Mouse (Mus musculus): ENCODE results near the gene Sardh. TPM values are rescaled to one million over a fixed set of nuclear protein-coding genes. Genes with fewer than 3 reads are reported as not detected.

Sardh gene
- total RNA-seq, 2 experiments from 2014 or later = 0.60 TPM; not detected in 1

- ATAC-seq (replicated peaks; ENCODE audit: low FRiP score, poor library complexity, severe bottlenecking) = no peak
Observed at GRCm38 (mm10) chr2:27179101-27179500, 69.0 kb downstream of the Sardh start.

- ATAC-seq (replicated peaks; ENCODE audit: low FRiP score, poor library complexity, severe bottlenecking) = no peak
Observed at GRCm38 (mm10) chr2:27175696-27176267, 72.4 kb downstream of the Sardh start.

- ATAC-seq (replicated peaks; ENCODE audit: low FRiP score, poor library complexity, severe bottlenecking) = no peak
Observed at GRCm38 (mm10) chr2:27174242-27174641, 73.9 kb downstream of the Sardh start.

GRCm38 (mm10) chr2:27166999-27167398 lies 81.1 kb downstream of the Sardh start:
- no peak for ATAC-seq (replicated peaks; ENCODE audit: low FRiP score, poor library complexity, severe bottlenecking)

- ATAC-seq (replicated peaks; ENCODE audit: low FRiP score, poor library complexity, severe bottlenecking) = no peak
Observed at GRCm38 (mm10) chr2:27166074-27166473, 82.1 kb downstream of the Sardh start.

- ATAC-seq (replicated peaks; ENCODE audit: low FRiP score, poor library complexity, severe bottlenecking) = no peak
Observed at GRCm38 (mm10) chr2:27164796-27165590, 83.1 kb downstream of the Sardh start, which contains the start of gene Dbh. Gene Dbh, plus strand, starts transcription at chr2:27165233.

- ATAC-seq (replicated peaks; ENCODE audit: low FRiP score, poor library complexity, severe bottlenecking) = no peak
Observed at GRCm38 (mm10) chr2:27163851-27164250, 84.3 kb downstream of the Sardh start.

GRCm38 (mm10) chr2:27162656-27163055 lies 85.5 kb downstream of the Sardh start:
- no peak for ATAC-seq (replicated peaks; ENCODE audit: low FRiP score, poor library complexity, severe bottlenecking)

- ATAC-seq (replicated peaks; ENCODE audit: low FRiP score, poor library complexity, severe bottlenecking) = no peak
Observed at GRCm38 (mm10) chr2:27161526-27161925, 86.6 kb downstream of the Sardh start.

- ATAC-seq (replicated peaks; ENCODE audit: low FRiP score, poor library complexity, severe bottlenecking) = no peak
Observed at GRCm38 (mm10) chr2:27156596-27156995, 91.5 kb downstream of the Sardh start.

GRCm38 (mm10) chr2:27154466-27155185 lies 93.5 kb downstream of the Sardh start:
- no peak for ATAC-seq (replicated peaks; ENCODE audit: low FRiP score, poor library complexity, severe bottlenecking)

- ATAC-seq (replicated peaks; ENCODE audit: low FRiP score, poor library complexity, severe bottlenecking) = no peak
Observed at GRCm38 (mm10) chr2:27149457-27149856, 98.7 kb downstream of the Sardh start.

GRCm38 (mm10) chr2:27146840-27147239 lies 101.3 kb downstream of the Sardh start:
- no peak for ATAC-seq (replicated peaks; ENCODE audit: low FRiP score, poor library complexity, severe bottlenecking)

- no peak for ATAC-seq (replicated peaks; ENCODE audit: low FRiP score, poor library complexity, severe bottlenecking)
Observed at GRCm38 (mm10) chr2:27144957-27145356, 103.2 kb downstream of the Sardh start.

- no peak for ATAC-seq (replicated peaks; ENCODE audit: low FRiP score, poor library complexity, severe bottlenecking)
Observed at GRCm38 (mm10) chr2:27141950-27142693, 106.0 kb downstream of the Sardh start, which contains the start of gene Fam163b. Gene Fam163b, minus strand, starts transcription at chr2:27142491.

Other genes starting within 250 kb of the Sardh start
- gene Cacfd1, start 238.4 kb downstream of the Sardh start, total RNA-seq (2015; ENCODE audit: low replicate concordance) = 1.2 and 4.4 TPM in 2 replicates
- 2.8 and 14.5 TPM in 2 replicates for gene Cacfd1, start 238.4 kb downstream of the Sardh start, total RNA-seq (2017; ENCODE audit: low replicate concordance)
- 1.2 and 2.5 TPM in 2 replicates for gene Slc2a6, start 220.3 kb downstream of the Sardh start, total RNA-seq (2015; ENCODE audit: low replicate concordance)
- gene Slc2a6, start 220.3 kb downstream of the Sardh start, total RNA-seq (2017; ENCODE audit: low replicate concordance) = 0.56 and 1.9 TPM in 2 replicates
- not detected in 2 replicates for gene Mymk, start 176.2 kb downstream of the Sardh start, total RNA-seq (2015; ENCODE audit: low replicate concordance)
- gene Mymk, start 176.2 kb downstream of the Sardh start, total RNA-seq (2017; ENCODE audit: low replicate concordance) = not detected in 2 replicates
- not detected in 2 replicates for gene Adamtsl2, start 169.0 kb downstream of the Sardh start, total RNA-seq (2015; ENCODE audit: low replicate concordance)
- not detected in 2 replicates for gene Adamtsl2, start 169.0 kb downstream of the Sardh start, total RNA-seq (2017; ENCODE audit: low replicate concordance)
- gene Fam163b, start 105.8 kb downstream of the Sardh start, total RNA-seq (2015; ENCODE audit: low replicate concordance) = not detected in 2 replicates
- not detected in 2 replicates for gene Fam163b, start 105.8 kb downstream of the Sardh start, total RNA-seq (2017; ENCODE audit: low replicate concordance)
- not detected in 2 replicates for gene Dbh, start 83.1 kb downstream of the Sardh start, total RNA-seq (2015; ENCODE audit: low replicate concordance)
- gene Dbh, start 83.1 kb downstream of the Sardh start, total RNA-seq (2017; ENCODE audit: low replicate concordance) = not detected in 2 replicates
- 0.77 and 2.3 TPM in 2 replicates for gene Vav2, start 178.7 kb upstream of the Sardh start, total RNA-seq (2015; ENCODE audit: low replicate concordance)
- 1.7 and 2.5 TPM in 2 replicates for gene Vav2, start 178.7 kb upstream of the Sardh start, total RNA-seq (2017; ENCODE audit: low replicate concordance)
- gene Brd3os, start 194.0 kb upstream of the Sardh start, total RNA-seq (2015; ENCODE audit: low replicate concordance) = not detected in 2 replicates
- not detected in 2 replicates for gene Brd3os, start 194.0 kb upstream of the Sardh start, total RNA-seq (2017; ENCODE audit: low replicate concordance)

All from erythroblast, adult 5-6 weeks (primary cell).